ENCODE assay signal across 8 mouse cellular contexts in the genomic region with DNA sequence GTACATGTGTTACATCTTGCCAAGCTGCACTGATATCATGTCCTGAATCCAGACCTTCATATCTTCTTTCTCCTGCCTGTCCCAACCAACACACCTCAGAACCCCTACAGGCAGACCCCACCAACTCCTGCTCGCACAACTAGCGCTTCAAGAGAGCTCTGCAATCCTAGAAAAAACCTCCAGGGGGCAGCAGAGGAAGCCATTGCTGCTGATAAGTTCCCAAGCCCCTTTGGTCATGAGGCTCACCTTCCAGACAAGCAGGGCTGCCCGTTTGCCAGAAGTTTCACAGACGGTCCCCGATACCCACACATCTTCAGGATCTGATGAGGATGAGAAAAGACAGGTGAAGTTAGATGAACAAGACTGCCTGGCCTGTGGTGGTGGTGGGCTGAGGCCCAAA. TPM values are rescaled to one million over a fixed set of nuclear protein-coding genes. Genes with fewer than 3 reads are reported as not detected.
DNase-seq lines count a peak whose midpoint lies in the region; ATAC-seq and TF ChIP-seq lines count a peak whose summit lies in the region.
"Had no signal": no experiment of that assay in that cellular context is flagged by ENCODE, and none has a peak within 500 bp of the region (broad histone marks: within the 10 kb centered on the region; RNA-seq: fewer than 3 reads in every experiment).

No protein-coding gene starts in this region.

- no peak overlapping the region for H3K4me2 ChIP-seq in CH12.LX (ENCODE audit: insufficient read depth, low read depth, poor library complexity, severe bottlenecking)
- H3K4me2 ChIP-seq: hindbrain, embryonic 15.5 days had no signal

- DNase-seq in CH12.LX (ENCODE audit: extremely low read depth): peak; percentile 75
- DNase-seq in ZHBTc4 (ENCODE audit: low read depth, low spot score): peak; percentile 90
- DNase-seq in gastrocnemius, postnatal 36 days: peak; percentile 39 to 51
- peak; percentile 57 for DNase-seq in layer of hippocampus, adult 9-10 months (ENCODE audit: low spot score)
- DNase-seq in lung, postnatal 4 days: peak; percentile 57 to 80
- DNase-seq in right cerebral cortex, postnatal 36 days (ENCODE audit: low spot score in 2 of 2): peak; percentile 30 to 41

- H3K4me1 ChIP-seq in CH12.LX (ENCODE audit: control insufficient read depth in 1 of 2, insufficient read depth in 2 of 2): peaks cover 6 to 20% of the 10 kb centered on the region in 2 experiments

- peak; percentile 90 for TF ChIP-seq RAD21 in CH12.LX (IDR thresholded peaks at IDR 0.05; ENCODE audit: low read depth, low read length)

- H3K4me3 ChIP-seq in CH12.LX (replicated peaks in 1 of 3; ENCODE audit: low read depth in 2 of 3, low read length in 2 of 3, poor library complexity in 1 of 3): no peak overlapping the region
- H3K4me3 ChIP-seq: hindbrain, embryonic 15.5 days had no signal

- no peaks in the 10 kb centered on the region for H3K9me3 ChIP-seq in CH12.LX (replicated peaks; ENCODE audit: low read length)
- H3K9me3 ChIP-seq: hindbrain, embryonic 15.5 days had no signal

- ATAC-seq in common myeloid progenitor, adult 5-6 weeks (replicated peaks; ENCODE audit: low read depth, poor library complexity, severe bottlenecking): peak; percentile 65

- H3K27ac ChIP-seq in CH12.LX (ENCODE audit: insufficient read depth, low read depth): no peak overlapping the region
- H3K27ac ChIP-seq: hindbrain, embryonic 15.5 days had no signal

- H3K27me3 ChIP-seq in CH12.LX (replicated peaks): peaks cover 4% of the 10 kb centered on the region

- in situ Hi-C loops in CH12.LX (cut with MboI; ENCODE audit: low pct_ligation_motif_present, low pct_unique_long_range_greater_than_20kb, low sequenced_read_pairs): loop anchor here (5.0 to 25.0 kb wide), 2 partner anchors 133 to 298 kb away; no protein-coding TSS in a partner anchor

- H3K36me3 ChIP-seq in CH12.LX (replicated peaks in 1 of 2; ENCODE audit: control insufficient read depth in 1 of 2, insufficient read depth in 1 of 2, low read length in 1 of 2): peaks cover 0 to 31% of the 10 kb centered on the region in 2 experiments
- H3K36me3 ChIP-seq: hindbrain, embryonic 15.5 days had no signal

- H3K9ac ChIP-seq in CH12.LX (ENCODE audit: insufficient read depth, low read depth): no peak overlapping the region
- H3K9ac ChIP-seq: hindbrain, embryonic 15.5 days had no signal

- TF ChIP-seq CTCF in CH12.LX (conservative IDR thresholded peaks at IDR 0.05 in 1 of 2, IDR thresholded peaks at IDR 0.05 in 1 of 2; ENCODE audit: low read depth in 2 of 2, low read length in 2 of 2): peak; percentile 73 to 93

- no peaks in the 10 kb centered on the region for H3K79me2 ChIP-seq in CH12.LX (replicated peaks; ENCODE audit: control insufficient read depth, extremely low read depth, insufficient read depth, poor library complexity, severe bottlenecking)

- intact Hi-C loops in gastrocnemius, postnatal 36 days (cut with DNase I): loop anchor here (2.0 to 5.0 kb wide), 2 partner anchors 172 to 318 kb away; no protein-coding TSS in a partner anchor

- TF ChIP-seq EP300 in CH12.LX (IDR thresholded peaks at IDR 0.05; ENCODE audit: low read length): no peak

- TF ChIP-seq POLR2A in CH12.LX (IDR thresholded peaks at IDR 0.05; ENCODE audit: low read depth, low read length): no peak

- dilution Hi-C loops in CH12.LX (cut with MboI; ENCODE audit: extremely low pct_ligation_motif_present, extremely low pct_unique_long_range_greater_than_20kb, low sequenced_read_pairs): no loop called here

TF ChIP-seq in CH12.LX, 34 proteins besides CTCF, POLR2A, EP300 and RAD21:
- TF ChIP-seq SMC3 (IDR thresholded peaks at IDR 0.05; ENCODE audit: low read depth, low read length) (peak; percentile 91), GABPA (IDR thresholded peaks at IDR 0.05; ENCODE audit: insufficient replicate concordance, low read depth, low read length) (no peak), MYC (IDR thresholded peaks at IDR 0.05; ENCODE audit: low read depth, low read length) (no peak), ZC3H11A (IDR thresholded peaks at IDR 0.05; ENCODE audit: low read depth, low read length) (peak; percentile 57), UBTF (IDR thresholded peaks at IDR 0.05; ENCODE audit: low read depth, low read length) (no peak)

RNA-seq across cellular contexts. Expression of a gene that starts 3.3 kb away (rescaled TPM):
- total RNA-seq in CH12.LX (2012; rRNA removed) (0.97 and 1.4 TPM in 2 replicates), CH12.LX (2014; rRNA removed) (2.1 and 2.3 TPM in 2 replicates)
- 2.4 and 3.0 TPM in 2 replicates for polyA plus RNA-seq in CH12.LX (2012; ENCODE audit: insufficient read length, low read depth)
- total RNA-seq in common myeloid progenitor, adult 5-6 weeks (2017): 5.5 and 7.5 TPM in 2 replicates
- under 1 TPM; 0.15 to 0.52 TPM for total RNA-seq in gastrocnemius, postnatal 36 days (2021)

RNA-seq across cellular contexts. Expression of a gene that starts 5.8 kb away (rescaled TPM):
- total RNA-seq in CH12.LX (2012; rRNA removed): not detected in 2 replicates
- total RNA-seq in CH12.LX (2014; rRNA removed): not detected in 2 replicates
- polyA plus RNA-seq in CH12.LX (2012; ENCODE audit: insufficient read length, low read depth): not detected in 2 replicates
- total RNA-seq in common myeloid progenitor, adult 5-6 weeks (2017): not detected in 2 replicates
- total RNA-seq in gastrocnemius, postnatal 36 days (2021): not detected

RNA-seq across cellular contexts. Expression of a gene that starts 17.8 kb away (rescaled TPM):
- total RNA-seq in CH12.LX (2012; rRNA removed) (0.13 TPM in 2 replicates), CH12.LX (2014; rRNA removed) (0.12 and 0.16 TPM in 2 replicates)
- 0.44 and 0.77 TPM in 2 replicates for polyA plus RNA-seq in CH12.LX (2012; ENCODE audit: insufficient read length, low read depth)
- not detected in 2 replicates for total RNA-seq in common myeloid progenitor, adult 5-6 weeks (2017)
- total RNA-seq in gastrocnemius, postnatal 36 days (2021): under 1 TPM; 0.10 to 0.12 TPM

RNA-seq across cellular contexts. Expression of a gene that starts 25.9 kb away (rescaled TPM):
- 0.55 and 0.76 TPM in 2 replicates for total RNA-seq in CH12.LX (2012; rRNA removed)
- 0.39 and 0.42 TPM in 2 replicates for total RNA-seq in CH12.LX (2014; rRNA removed)
- polyA plus RNA-seq in CH12.LX (2012; ENCODE audit: insufficient read length, low read depth): 0.14 TPM in 1 of 2 replicates, not detected in the other
- 2.9 and 4.8 TPM in 2 replicates for total RNA-seq in common myeloid progenitor, adult 5-6 weeks (2017)
- 1 to 10 TPM; 1.6 to 1.7 TPM for total RNA-seq in gastrocnemius, postnatal 36 days (2021)

RNA-seq across cellular contexts. Expression of a gene that starts 27.1 kb away (rescaled TPM):
- total RNA-seq in CH12.LX (2012; rRNA removed): not detected in 2 replicates
- total RNA-seq in CH12.LX (2014; rRNA removed): not detected in 2 replicates
- not detected in 2 replicates for polyA plus RNA-seq in CH12.LX (2012; ENCODE audit: insufficient read length, low read depth)
- not detected in 2 replicates for total RNA-seq in common myeloid progenitor, adult 5-6 weeks (2017)
- total RNA-seq in gastrocnemius, postnatal 36 days (2021): 1 to 10 TPM; 2.6 to 5.6 TPM

Comparison
In these comparisons a context has a peak if more than half of its experiments do, and no peak if none do; other contexts are left out.
1. DNase-seq: peak in every context shown above with its lines; median percentile 90 in ZHBTc4; 75 in CH12.LX; 68 in lung, postnatal 4 days; 57 in layer of hippocampus, adult 9-10 months; 45 in gastrocnemius, postnatal 36 days; 36 in right cerebral cortex, postnatal 36 days.